Mouse (Mus musculus) bone marrow macrophage, adult 2 months (primary cell): ENCODE measurements around the gene Lin9. TPM values are rescaled to one million over a fixed set of nuclear protein-coding genes. Genes with fewer than 3 reads are reported as not detected.

ENCODE experiments used
- H3K27ac ChIP-seq: 2 replicates; pipeline ENCODE4 v1.5.1; 2012; ENCODE audit warnings: low read depth, low read length; ENCODE audit not compliant: insufficient read depth
- H3K4me1 ChIP-seq: 2 replicates; pipeline ENCODE4 v1.6.1; 2012; ENCODE audit warnings: low read length; ENCODE audit not compliant: control insufficient read depth, insufficient read depth
- H3K4me3 ChIP-seq: 2 replicates; pipeline ENCODE4 v1.5.1; 2012; ENCODE audit warnings: mild to moderate bottlenecking, low read length, moderate library complexity; ENCODE audit not compliant: insufficient read depth
- CTCF ChIP-seq: IDR thresholded peaks from 2 replicates; pipeline ENCODE4 v1.5.1; 2012; ENCODE audit warnings: low read depth, mild to moderate bottlenecking, low read length, moderate library complexity
- POLR2A ChIP-seq: IDR thresholded peaks from 2 replicates; pipeline ENCODE4 v1.6.1; 2012; ENCODE audit warnings: mild to moderate bottlenecking, low read depth, low read length, borderline replicate concordance
- polyA plus RNA-seq: library from polyadenylated mRNA; stranded (reverse); fragments of >200 nt; gene quantifications from 2 replicates; pipeline ENCODE4 v1.2.4, GENCODE M21; 2012; ENCODE audit not compliant: missing spikeins, insufficient read depth, insufficient read length

Lin9 gene
- polyA plus RNA-seq, 1 experiment: 14.4 TPM

GRCm38 (mm10) chr1:180725704-180726179, 84.8 kb downstream of the Lin9 start, which contains the start of gene Acbd3:
Gene Acbd3 (plus strand): TSS chr1:180726043.
- TF ChIP-seq CTCF (no peak), POLR2A (no peak)
- Histone ChIP-seq H3K4me1 (peaks cover 19% of the 10 kb centered on the region), H3K4me3 (peak within 1 kb of the TSS; percentile 77), H3K27ac (peak within 1 kb of the TSS; percentile 52)

- H3K4me3 ChIP-seq: peak overlapping the region; percentile 77
- H3K27ac ChIP-seq: peak overlapping the region; percentile 52
- TF ChIP-seq POLR2A: no peak
- no peak for TF ChIP-seq CTCF
- H3K4me1 ChIP-seq: peaks cover 19% of the 10 kb centered on the region
Observed at GRCm38 (mm10) chr1:180726183-180726582, 85.2 kb downstream of the Lin9 start.

GRCm38 (mm10) chr1:180729231-180729630, 88.3 kb downstream of the Lin9 start:
- Histone ChIP-seq H3K27ac (no peak overlapping the region), H3K4me1 (peaks cover 19% of the 10 kb centered on the region), H3K4me3 (no peak overlapping the region)
- TF ChIP-seq POLR2A: no peak

Other genes starting within 250 kb of the Lin9 start
- gene Stum, start 157.6 kb upstream of the Lin9 start, polyA plus RNA-seq: not detected in 2 replicates
- gene Parp1, start 72.2 kb upstream of the Lin9 start, polyA plus RNA-seq: 48.9 and 52.0 TPM in 2 replicates
- not detected in 2 replicates for gene Mixl1, start 55.9 kb downstream of the Lin9 start, polyA plus RNA-seq
- 33.7 and 36.9 TPM in 2 replicates for gene Acbd3, start 84.9 kb downstream of the Lin9 start, polyA plus RNA-seq
- 1,000 and 1,015 TPM in 2 replicates for gene H3f3a, start 172.8 kb downstream of the Lin9 start, polyA plus RNA-seq
- 17.0 and 20.2 TPM in 2 replicates for gene Sde2, start 210.0 kb downstream of the Lin9 start, polyA plus RNA-seq